Mouse (Mus musculus): ENCODE results near the gene Ptprs.
"Not testable (repeated sequence)": the region's sequence is repeated elsewhere in the genome, so short reads cannot be mapped to it uniquely, and the experiment has no call there.

The Ptprs gene

DNA sequence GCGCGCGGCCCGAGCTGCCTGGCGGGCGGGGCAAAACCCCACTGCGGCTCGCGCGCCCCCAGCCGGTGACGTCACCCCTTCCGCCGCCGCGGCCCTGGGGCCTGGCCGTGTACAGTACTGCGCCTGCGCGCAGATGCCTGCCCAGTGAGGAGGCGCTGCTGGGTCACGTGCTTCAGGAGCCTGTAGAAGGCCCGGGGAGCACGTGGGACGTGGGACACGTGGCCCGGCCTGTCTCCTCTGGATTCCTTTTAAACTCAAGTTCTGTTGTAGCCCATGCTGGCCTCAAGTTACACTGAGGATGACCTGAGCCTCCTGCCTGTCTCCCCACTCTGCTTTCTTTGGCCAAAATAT is at the start of gene Ptprs:
TSS of gene Ptprs (minus strand) at position 82 of the 351 bp plus-strand sequence.
- peak; percentile 92 for DNase-seq (ENCODE audit: low read depth, low spot score)

GRCm38 (mm10) chr17:56524943-56525342 is 48.7 kb upstream of the Ptprs start:
- no peak for DNase-seq (ENCODE audit: low read depth, low spot score)

GRCm38 (mm10) chr17:56522744-56523143 is 46.5 kb upstream of the Ptprs start:
- no peak for DNase-seq (ENCODE audit: low read depth, low spot score)

GRCm38 (mm10) chr17:56515690-56516410 is 39.6 kb upstream of the Ptprs start:
- DNase-seq (ENCODE audit: low read depth, low spot score): no peak

GRCm38 (mm10) chr17:56514916-56515315 is 38.6 kb upstream of the Ptprs start:
- DNase-seq (ENCODE audit: low read depth, low spot score): no peak

DNA sequence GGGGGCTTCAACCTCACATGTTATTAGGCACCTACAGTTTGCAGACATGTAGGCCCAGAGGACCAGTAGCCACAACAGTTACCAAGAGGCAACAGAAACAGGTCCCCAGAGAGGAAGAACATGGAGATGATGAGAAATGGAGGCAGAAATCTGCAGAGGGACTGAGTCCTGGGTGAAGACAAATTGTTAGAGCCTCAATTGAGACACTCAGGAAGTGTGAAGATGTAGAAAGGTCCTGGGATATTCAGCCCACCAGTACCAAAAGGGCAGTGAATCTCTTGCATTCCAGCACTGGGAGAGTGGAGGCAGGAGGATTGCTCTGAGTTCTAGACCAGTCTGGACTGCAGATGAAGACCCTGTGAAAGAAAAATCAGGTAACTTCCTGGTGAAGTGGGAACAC is 38.0 kb upstream of the Ptprs start:
- DNase-seq (ENCODE audit: low read depth, low spot score): no peak

DNA sequence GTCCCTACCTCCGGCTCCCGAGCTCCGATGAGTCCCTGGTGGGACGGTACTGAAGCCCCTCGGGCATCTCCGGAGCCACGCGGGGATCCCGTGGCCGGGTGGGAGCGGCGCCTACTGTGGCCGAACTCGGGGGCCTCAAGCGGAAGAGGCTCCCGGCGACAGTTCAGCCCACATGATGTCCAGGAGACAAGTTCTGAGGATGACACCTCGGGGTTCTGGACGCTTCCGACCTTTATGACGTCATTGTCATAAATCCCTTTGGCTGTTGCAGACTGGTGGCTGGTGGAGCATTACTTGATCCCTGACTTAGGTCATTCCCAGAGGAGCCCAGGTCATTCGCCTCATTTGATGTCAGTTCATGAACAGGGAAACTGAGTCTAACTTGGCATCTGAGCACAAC is 36.0 kb upstream of the Ptprs start, which contains the start of gene Znrf4:
TSS of gene Znrf4 (minus strand) at position 122 of the 400 bp plus-strand sequence.
- DNase-seq (ENCODE audit: low read depth, low spot score): no peak

- no peak for DNase-seq (ENCODE audit: low read depth, low spot score)
Measured at GRCm38 (mm10) chr17:56511707-56512090, 35.4 kb upstream of the Ptprs start.

DNA sequence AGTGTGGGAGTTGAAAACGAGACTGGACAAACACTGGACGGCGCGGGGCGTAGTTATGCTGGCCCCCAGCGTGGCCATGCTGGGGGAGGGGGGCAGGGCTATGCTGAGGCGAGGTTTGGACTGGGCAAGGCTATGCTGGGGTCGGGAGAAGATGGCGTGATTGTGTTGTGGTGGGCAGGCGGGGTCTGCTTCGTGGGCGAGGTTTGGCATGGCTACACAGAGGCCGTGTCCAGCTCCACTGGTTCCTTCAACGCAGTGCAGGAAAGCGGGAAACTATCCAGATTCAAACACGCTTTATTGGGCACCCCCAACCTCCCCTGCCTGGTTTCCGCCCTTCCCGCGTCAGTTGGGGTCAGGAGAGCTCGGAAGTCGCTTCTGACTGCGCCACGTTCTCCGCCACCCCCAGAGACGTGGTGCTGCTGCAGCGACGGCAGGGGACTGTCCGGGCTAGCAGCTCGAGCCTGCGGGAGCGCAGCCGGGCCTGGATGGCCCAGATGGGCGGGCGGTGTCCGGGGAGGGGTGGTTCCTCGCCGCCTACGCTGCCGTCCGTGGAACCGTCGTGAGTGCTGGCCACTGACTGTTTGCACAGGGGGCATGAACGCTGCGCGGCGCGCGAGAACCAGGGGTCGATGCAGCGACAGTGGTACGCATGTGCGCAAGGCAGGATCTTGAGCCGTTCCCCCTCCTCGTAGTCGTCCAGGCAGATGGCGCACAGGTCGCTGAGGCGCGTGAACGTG is 34.9 kb upstream of the Ptprs start:
- DNase-seq (ENCODE audit: low read depth, low spot score): peak; percentile 62

GRCm38 (mm10) chr17:56510473-56510969 is 34.2 kb upstream of the Ptprs start:
- peak; percentile 27 for DNase-seq (ENCODE audit: low read depth, low spot score)

DNA sequence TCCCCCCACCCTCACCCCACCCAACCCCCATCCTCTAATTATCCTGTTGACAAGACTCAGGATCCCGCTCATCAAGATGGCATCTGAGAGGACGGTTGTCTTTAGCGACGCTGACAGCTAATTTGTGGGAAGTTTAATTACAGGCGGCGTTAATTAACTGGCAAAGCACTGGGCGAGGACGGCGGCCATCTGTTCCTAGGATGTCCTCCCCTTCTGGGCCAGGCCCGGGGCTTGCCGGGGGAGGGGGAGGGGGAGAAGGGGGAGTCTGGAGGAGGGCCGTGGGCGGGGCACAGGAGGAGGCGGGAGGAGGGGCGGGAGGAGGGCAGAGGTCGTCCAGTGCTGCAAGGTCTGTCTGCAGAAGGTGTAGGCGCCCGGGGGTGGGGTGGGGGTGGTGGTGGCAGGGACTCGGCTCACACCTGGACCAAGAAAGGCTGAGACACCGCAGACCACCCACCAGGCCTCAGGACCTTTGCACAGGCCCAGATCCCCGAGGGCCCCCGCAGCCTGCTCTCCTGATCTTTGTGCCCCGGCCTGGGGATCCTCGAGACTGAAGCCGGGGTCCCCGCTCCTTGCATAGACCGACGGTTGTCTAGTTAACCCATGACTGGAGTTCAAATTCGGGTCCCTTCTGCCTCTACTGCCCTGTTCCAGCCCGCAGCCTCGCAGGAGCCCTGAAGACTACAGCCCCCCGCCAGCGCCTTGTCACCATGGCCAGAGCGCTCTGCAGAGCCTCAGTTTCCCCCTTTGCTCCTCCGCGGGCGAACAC is 33.6 kb upstream of the Ptprs start:
- peak; percentile 65 for DNase-seq (ENCODE audit: low read depth, low spot score)

DNA sequence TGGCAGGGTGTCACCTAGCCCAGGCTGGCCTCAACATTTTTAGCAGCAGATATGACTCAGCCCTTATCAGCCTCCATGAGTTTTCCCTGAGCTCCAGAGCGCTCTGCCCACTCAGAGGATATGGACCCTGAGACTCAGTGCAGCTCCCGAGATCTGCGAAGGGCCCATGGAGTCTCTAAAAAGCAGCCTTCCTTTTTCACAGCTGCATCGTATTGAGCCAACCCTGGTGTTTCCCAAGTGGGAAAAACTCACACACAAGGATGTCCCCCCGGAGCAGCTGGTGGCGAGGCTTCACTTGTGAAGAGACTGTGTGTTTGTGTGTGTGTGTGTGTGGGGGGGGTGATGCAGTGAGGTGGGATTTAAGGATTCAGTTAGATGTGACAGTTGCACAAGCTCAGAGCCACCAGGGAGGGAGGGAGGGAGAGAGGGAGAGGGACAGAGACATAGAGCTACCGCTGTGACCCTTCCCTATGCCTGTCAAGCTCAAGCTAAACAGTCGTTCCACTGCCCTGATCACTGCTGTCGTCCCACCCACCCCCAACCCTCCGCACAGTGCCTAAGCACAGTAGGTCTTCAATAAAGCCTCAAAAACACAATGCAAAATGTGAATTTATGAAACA is 32.8 kb upstream of the Ptprs start:
- DNase-seq (ENCODE audit: low read depth, low spot score): no peak

GRCm38 (mm10) chr17:56507161-56508068 is 31.1 kb upstream of the Ptprs start:
- peak; percentile 96 for DNase-seq (ENCODE audit: low read depth, low spot score)

DNA sequence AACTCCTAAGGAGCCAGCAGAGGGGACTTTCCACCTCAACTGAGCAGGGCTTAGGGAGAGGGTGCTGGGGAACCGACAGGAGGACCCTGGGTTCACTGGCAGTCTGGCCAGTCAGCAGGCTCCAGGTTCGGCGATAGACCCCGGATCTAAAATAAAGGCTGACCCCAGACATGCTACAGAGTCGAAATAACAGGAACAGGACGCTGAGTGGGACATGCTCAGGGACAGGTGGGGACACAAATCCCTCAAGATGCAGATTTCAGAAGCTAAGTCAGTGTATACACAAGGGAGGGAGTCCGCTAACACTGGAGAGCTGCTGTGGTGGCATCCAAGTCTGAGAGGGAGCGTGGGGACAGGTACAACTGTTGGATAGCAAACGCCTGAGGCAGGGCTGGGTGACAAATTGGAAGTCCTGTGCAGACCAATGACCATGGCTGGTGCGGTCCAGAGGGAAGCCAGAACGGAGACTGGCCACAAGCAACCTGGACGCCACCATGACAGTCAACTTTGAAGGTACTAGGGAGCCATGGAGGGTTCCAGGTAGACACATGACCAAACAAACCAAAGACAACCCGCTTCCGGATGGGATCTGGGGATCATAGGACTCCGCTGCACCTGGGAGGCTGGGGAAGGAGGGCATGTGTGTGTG is 30.3 kb upstream of the Ptprs start:
- DNase-seq (ENCODE audit: low read depth, low spot score): no peak

- no peak for DNase-seq (ENCODE audit: low read depth, low spot score)
Measured at GRCm38 (mm10) chr17:56505401-56505800, 29.1 kb upstream of the Ptprs start.

DNA sequence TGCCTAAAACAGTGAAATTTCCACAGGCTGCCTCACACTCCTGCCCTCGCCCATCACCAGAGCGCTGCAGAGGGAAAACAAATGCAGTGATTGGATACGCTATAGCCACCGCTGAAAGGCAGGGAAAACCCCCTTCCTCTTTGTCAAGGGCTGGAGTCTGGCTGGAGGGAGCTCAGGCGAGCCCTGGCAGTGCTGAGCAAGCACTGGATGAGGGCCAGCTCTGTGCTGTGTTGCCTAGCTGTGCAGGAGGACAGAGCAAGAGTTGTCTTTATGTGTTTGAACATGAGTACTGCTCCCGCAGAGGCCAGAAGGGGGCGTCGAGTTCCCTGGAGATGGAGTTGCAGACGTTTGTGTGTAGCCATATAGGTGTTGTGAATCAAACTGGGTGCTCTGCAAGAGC is 26.2 kb upstream of the Ptprs start:
- peak; percentile 66 for DNase-seq (ENCODE audit: low read depth, low spot score)

DNA sequence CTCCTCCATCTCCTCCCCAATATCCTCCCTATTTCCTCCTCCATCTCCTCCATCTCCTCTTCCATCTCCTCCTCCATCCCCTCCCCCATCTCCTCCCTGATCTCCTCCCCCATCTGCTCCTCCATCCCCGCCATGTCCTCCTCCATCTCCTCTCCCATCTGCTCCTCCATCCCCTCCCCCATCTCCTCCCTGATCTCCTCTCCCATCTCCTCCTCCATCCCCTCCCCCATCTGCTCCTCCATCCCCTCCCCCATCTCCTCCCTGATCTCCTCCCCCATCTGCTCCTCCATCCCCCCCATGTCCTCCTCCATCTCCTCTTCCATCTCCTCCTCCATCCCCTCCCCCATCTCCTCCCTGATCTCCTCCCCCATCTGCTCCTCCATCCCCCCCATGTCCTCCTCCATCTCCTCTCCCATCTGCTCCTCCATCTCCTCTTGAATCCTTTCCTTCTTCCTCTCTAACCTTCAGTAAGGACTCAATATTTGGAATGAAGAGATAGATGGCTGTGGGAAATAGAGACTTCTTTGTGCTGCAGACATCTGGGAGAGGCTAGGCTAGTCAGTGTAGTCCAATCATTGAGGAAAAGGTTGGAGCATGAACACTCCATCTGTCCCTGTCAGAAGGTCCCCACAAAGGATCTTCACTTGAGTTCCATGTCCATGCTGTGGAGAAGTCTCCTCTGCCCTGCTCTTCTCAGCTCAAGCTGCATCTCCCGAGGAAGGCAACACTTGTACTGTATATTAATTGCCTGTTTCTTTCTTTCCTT is 25.5 kb upstream of the Ptprs start:
- not testable (repeated sequence) for DNase-seq (ENCODE audit: low read depth, low spot score)

DNA sequence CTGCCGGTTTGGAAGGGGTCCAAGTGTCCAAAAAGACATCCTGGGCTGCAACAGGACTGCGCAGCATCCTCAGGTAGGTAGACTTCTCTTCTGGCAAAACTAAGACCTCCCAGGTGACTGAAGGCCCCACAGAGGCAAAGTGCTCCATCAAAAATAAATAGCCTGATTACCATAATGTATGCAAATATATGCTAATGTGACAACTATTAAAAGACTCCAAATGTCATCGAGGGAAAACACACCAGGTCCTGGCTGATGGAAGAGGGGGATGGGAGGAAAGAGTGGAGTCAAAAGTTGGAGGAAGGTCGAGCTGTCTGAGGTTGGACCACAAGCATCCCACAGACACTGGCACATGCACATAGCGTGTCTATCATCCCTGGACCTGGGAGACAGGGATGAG is 22.9 kb upstream of the Ptprs start:
- no peak for DNase-seq (ENCODE audit: low read depth, low spot score)

- DNase-seq (ENCODE audit: low read depth, low spot score): no peak
Measured at GRCm38 (mm10) chr17:56494480-56494879, 18.2 kb upstream of the Ptprs start.
